Mouse (Mus musculus): ENCODE measurements around the gene Capn10.

Capn10 gene

DNA sequence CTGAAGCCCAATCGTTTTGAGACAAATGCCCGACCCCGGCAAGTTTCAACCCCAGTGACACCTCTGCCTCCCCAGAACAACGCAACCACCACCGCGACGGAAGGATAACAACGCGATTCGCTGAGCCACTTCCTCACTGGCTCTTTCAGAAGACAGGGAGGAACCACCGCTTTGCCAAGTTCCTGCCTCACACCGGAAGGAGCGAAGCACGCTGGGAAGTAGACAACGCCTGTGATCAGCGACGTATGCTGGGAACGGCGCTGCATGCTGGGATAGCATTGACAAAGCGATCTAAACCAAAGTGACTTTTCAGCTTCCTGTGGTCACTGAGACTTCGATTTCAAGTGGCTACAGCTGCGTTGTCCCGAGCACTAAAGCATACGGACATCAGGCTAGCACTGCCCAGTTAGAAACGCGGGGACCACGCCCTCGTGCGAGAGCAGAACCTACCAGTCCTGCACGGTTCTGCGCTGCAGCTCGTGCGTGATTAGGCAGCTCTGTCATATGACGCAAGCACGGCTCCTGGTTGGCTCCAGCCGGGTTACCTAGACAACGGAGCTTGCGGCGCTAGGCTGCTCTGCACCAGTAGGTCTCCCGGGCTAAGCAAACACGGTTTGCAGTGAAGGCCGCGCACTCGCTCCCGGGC is at the start of gene Capn10:
Gene Capn10, plus strand, starts transcription at position 195 of the 646 bp plus-strand sequence.
- DNase-seq (ENCODE audit: extremely low read depth, low read depth): peak; percentile 100

DNA sequence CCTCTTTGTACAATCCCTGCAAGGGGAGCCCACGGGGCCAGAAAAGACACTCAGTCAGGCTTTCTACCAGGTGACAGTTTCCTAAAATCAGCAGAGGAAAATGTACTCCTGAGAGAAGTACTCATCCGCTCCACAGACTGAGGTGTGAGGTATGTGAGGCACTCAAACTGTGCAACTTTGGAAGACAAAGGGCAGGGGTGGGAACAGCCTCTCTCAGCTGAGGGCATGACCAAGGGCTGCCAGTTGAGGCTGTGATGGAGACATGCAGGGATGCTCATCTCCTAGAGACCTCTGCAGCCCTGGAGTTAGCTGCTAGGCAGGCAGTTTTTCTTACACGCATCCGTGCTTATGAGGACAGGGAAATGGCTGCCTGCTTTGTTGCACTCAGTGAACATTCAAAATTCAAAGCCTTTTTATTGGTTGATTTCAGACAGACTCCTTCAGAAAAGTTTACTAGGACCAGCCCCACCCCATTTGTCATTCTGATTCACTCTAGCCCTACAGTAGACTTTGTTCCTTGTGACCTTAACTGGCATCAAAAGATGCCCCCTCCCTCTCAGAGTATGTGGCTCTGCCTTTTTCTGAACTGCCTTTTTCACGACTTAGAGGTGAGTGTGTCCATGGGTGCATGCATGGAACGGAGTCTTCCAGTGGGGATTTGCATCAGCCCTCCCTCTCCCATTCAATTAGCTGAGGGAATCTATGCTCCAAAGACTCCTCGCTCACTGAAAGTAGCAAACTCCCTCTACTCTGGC is 45.1 kb upstream of the Capn10 start:
- no peak for DNase-seq (ENCODE audit: extremely low read depth, low read depth)

DNA sequence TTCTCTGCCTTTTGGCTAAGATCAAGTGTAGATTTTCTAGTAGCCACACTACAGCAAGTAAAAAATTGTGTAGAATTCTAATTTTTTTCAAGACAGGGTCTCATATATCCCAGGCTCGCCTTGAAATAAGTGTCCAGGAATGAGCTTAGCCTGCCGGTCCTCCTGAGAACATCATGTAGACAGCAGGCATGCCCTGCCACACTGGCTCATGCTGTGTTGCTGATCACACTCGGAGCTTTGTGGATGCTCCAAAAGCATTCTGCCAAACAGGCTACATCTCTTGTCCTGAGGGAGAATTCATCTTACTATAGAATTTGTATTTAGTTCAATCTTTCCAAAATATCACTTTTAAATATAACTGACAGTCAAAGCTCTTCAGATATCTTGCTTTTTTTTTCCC is 41.4 kb upstream of the Capn10 start:
- DNase-seq (ENCODE audit: extremely low read depth, low read depth): no peak

GRCm38 (mm10) chr1:92893896-92894295 is 40.3 kb upstream of the Capn10 start:
- DNase-seq (ENCODE audit: extremely low read depth, low read depth): no peak

DNA sequence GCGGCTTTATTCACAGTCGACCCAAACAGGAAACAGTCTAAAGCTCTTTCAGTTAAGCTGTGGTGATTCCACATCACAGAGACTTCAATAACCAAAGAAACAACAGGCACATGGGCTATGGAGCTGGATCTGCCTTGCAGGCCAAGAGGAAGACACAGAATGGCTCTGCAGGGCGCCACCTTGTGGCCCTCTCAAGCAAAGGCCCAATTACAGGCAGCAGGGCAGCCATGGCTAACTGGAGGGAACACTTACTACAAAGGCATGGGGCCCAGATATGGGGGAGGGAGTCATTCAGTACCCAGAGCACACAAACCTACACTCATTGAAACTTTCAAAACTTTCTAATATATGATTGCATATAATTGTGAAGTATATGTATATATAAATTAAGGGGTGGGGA is 39.1 kb upstream of the Capn10 start:
- DNase-seq (ENCODE audit: extremely low read depth, low read depth): peak; percentile 67

DNA sequence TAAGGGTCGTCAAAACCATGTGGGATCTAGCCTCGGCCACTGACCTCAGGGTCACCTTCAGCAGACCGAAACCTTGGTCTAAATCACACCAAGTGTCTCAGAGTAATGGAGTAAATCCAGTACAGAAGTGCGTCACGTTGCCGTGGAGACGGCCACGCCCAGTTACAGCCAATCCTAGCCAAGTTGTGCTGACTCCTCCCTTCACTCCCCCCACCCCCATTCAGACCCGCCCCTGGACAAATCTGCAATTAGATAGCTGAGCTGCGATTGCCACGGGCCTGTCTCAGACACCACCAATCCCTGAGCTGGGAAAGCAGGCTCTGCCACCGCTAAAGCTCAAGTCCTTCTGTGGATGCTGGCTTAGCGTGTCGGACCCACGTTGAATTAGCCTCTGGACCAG is 31.4 kb upstream of the Capn10 start, which contains the start of gene Ankmy1:
Gene Ankmy1, minus strand, starts transcription at position 121 of the 400 bp plus-strand sequence.
- no peak for DNase-seq (ENCODE audit: extremely low read depth, low read depth)

DNA sequence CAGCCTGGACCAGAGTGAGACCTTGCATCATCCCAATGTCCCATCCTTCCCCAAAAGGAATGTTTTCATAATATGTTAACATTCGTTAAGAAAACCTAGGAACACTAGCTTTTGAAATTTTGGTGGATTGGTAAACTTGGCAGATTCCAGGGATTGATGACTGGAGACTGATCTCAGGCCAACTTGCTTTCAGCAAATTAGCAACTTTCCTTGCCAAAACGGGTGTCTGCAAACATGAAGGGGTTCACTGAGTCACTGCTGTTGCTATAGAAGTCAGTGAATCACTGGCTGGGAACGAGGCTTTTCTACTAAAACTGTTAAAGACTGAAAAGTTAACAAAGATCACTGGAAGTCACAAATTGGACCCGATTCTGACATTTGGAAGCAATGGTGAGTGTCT is 30.5 kb upstream of the Capn10 start:
- DNase-seq (ENCODE audit: extremely low read depth, low read depth): no peak

DNA sequence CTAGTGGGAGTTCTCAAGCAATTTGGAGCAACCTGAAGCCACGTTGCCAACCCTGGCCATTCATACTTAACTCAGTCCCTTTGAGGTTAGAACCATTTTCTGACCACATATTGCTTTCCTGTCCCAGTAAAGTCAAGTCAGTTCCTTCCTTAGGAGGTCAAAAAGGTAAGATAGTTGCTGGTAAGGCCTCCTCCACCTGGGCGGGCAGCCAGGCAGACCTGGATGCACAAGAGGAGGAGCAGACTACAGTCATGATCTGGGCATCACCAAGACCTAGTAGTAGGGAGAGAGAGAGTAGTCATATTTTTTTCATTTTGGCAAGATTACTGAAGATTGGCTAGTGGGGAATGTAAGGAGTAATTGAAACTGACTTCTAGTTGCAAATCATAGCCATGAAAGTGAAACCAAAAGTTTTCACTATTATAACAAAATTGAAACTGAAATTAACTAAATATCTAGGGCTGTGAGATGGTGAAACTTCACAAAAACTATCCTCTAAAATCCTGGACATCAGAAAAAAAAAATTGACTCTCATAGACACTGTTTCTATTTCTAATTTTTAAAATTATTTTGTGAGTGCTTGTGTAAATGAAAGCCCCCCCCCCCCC is 28.4 kb upstream of the Capn10 start:
- no peak for DNase-seq (ENCODE audit: extremely low read depth, low read depth)

DNA sequence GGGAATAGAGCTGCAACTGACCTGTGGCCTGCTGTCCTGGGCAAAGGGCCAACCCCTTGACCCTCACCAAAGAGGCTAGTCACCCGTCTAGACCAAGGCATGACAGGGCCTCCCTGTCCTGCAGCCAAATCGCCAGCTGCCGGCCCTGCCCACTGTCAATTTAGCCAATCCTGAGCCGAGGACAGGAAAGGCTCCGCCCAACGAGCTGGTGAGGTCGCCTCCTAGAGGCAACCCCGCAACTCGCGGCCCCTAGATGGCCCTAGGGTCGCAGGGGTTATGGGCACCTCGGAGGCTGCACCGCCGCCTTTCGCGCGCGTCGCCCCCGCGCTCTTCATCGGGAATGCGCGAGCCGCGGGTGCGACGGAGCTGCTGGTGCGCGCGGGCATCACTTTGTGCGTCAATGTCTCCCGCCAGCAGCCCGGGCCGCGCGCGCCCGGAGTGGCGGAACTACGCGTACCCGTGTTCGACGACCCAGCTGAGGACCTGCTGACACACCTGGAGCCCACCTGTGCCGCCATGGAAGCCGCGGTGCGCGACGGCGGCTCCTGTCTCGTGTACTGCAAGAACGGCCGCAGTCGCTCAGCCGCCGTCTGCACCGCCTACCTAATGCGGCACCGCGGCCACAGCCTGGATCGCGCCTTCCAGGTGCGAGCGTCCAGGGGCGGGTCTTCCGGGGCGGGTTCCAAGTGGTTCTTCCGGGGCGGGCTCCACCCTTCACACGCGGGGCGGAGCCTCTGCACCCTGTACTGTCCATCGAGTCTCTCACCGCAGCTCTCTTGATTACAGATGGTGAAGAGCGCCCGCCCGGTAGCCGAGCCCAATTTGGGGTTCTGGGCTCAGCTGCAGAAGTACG is 27.2 kb upstream of the Capn10 start, which contains the start of gene Dusp28:
Gene Dusp28, plus strand, starts transcription at position 203 of the 853 bp plus-strand sequence.
- peak; percentile 81 for DNase-seq (ENCODE audit: extremely low read depth, low read depth)

GRCm38 (mm10) chr1:92907632-92908360 is 26.4 kb upstream of the Capn10 start:
- DNase-seq (ENCODE audit: extremely low read depth, low read depth): peak; percentile 68

- DNase-seq (ENCODE audit: extremely low read depth, low read depth): no peak
Observed at GRCm38 (mm10) chr1:92908664-92909063, 25.5 kb upstream of the Capn10 start.

GRCm38 (mm10) chr1:92909068-92909467 is 25.1 kb upstream of the Capn10 start:
- DNase-seq (ENCODE audit: extremely low read depth, low read depth): peak; percentile 59

GRCm38 (mm10) chr1:92910239-92910885 is 23.8 kb upstream of the Capn10 start, which contains the start of gene Rnpepl1:
Gene Rnpepl1 (plus strand): TSS chr1:92910783.
- peak; percentile 45 for DNase-seq (ENCODE audit: extremely low read depth, low read depth)

DNA sequence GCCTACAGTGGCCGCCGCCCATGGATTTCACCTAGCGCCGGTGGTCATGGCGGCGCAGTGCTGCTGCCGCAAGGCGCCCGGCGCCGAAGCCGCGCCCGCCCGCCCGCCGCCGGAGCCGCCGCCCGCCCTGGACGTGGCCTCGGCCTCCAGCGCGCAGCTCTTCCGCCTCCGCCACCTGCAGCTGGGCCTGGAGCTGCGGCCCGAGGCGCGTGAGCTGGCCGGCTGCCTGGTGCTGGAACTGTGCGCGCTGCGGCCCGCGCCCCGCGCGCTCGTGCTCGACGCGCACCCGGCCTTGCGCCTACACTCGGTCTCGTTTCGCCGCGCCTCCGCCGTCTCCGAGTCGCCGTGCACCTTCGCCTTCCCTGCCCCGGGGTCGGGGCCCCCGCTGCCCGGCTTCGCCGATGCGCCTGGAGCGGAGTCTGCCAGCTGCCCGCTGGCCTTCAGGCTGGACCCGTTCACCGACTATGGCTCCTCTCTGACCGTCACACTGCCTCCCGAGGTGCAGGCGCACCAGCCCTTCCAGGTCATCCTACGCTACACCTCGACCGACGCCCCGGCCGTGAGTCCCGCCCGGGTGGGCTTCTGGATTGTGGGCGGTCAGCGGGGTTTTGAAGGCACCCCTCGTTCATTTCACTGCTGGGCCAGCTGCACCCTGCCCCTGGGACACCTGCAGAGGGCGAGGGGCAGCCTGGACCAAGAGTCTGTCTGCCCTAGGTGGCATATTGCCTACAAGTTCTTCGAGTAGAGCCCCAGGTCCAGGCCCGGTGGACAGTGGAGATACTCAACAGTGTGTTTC is 23.1 kb upstream of the Capn10 start:
- no peak for DNase-seq (ENCODE audit: extremely low read depth, low read depth)

GRCm38 (mm10) chr1:92911721-92912138 is 22.4 kb upstream of the Capn10 start:
- DNase-seq (ENCODE audit: extremely low read depth, low read depth): peak; percentile 47

- DNase-seq (ENCODE audit: extremely low read depth, low read depth): no peak
Observed at GRCm38 (mm10) chr1:92912286-92912685, 21.9 kb upstream of the Capn10 start.

DNA sequence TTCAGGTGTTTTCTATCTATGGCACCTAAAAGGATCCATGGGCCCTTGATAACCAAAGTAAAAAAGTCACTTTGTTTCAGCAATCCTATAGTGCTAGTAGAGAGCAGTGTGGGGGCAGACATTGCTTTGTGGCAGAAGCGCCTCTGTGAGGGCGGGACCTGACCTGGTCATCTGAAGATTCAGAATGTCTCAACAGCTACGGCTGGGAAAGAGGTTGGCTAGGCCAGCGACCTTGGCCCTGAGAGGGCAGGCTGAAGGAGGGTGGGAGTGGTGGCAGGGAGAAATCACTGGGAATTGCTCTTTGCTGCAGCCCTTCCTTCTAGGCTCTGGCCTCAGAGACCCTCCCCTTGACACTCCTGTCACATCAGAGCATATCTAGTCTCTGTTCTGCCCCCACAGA is 19.9 kb upstream of the Capn10 start:
- no peak for DNase-seq (ENCODE audit: extremely low read depth, low read depth)

DNA sequence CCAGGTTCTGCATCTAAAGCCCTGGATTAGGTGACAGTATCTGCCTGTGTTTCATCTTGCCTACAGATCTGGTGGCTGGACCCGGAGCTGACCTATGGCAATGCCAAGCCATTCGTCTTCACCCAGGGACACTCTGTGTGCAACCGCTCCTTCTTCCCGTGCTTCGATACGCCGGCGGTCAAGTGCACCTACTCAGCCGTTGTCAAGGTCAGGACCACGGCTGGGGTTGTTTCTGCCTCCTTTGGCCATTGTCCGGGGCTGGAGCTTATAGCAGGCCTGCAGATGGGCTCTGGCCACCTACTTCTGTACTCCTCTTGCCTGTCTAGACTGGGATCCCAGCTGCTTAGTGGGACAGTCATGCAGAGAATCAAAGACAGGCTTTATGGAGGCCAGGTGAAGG is 19.2 kb upstream of the Capn10 start:
- no peak for DNase-seq (ENCODE audit: extremely low read depth, low read depth)

DNA sequence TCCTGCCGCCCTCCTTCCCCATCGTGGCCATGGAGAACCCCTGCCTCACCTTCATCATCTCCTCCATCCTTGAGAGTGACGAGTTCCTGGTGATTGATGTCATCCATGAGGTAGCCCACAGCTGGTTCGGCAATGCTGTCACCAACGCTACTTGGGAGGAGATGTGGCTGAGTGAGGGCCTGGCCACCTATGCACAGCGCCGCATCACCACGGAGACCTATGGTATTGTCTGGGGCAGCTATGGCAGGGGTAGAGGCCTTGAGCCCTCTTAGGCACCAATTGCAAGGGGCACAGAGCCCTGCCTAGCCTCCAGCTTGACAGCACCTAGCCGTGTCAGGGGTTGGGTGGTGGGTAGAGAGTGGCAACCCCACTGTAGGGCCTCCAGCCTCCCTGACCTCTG is 17.5 kb upstream of the Capn10 start:
- DNase-seq (ENCODE audit: extremely low read depth, low read depth): no peak

Measured in MEL-GATA-1-ER (cell line).